Mouse (Mus musculus): Measurements from ENCODE around the gene Olfr1201. TPM values are rescaled to one million over a fixed set of nuclear protein-coding genes. Genes with fewer than 3 reads are reported as not detected.

The Olfr1201 gene
- not detected for total RNA-seq (2021)

DNA sequence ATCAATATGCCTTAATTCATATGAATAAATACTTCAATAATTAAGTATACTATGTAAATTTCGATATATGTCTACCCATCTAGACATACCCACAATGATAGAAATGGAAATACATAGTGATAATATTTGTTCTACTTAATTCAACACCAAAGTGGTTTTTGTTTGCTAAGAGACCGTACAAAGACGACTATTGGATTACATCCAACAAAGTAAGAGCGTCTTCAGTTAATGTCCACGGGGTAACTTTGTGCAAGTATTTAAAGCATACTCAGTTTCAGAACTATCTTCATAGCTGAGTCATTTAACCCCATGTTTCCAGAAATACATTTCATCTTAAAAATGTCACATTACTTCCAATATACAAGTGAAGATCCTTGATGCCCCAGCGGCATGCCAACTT, at the start of gene Olfr1201:
TSS of gene Olfr1201 (plus strand) at position 301 of the 400 bp plus-strand sequence.
- no peak for DNase-seq
- intact Hi-C loops (cut with DNase I): no loop called here

DNA sequence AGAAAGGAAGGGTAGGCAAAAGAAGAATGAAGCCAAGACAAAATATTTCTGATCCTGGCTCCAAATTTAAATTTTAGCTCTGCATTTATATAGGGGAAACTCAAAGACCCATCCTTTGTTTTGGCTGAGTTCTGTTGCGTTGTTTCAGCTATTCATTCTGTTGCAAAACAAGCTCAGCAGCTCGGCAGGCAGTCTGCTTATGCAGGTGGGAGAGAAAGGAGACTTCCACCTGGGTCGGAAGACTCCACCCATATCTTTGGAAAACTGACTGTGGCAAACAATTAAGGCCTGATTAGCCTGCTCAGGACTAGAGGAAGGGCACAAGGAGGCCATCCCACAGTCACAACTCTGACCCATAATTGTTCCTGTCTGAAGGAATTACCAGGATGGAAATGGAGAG, 49.5 kb upstream of the Olfr1201 start:
- DNase-seq: no peak
- intact Hi-C loops (cut with DNase I): no loop called here

DNA sequence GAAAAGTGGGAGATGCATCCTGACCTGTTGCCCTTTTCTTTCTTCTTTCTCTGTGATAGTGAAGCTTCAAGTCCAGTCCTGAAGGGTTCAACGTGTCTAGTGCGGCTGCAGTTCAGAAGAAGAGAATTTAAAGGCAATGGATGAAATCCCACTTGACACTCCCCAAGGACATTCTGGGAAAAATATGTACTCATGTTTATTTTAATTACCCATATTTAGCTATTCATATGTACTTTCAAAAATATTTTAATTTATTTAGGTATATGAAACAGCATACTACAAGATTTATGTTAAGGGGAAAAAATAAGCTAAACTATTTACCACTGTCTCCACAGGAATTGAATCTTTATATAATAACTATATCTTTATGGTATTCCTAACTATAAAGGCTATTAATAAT, 41.6 kb upstream of the Olfr1201 start, which contains the start of gene Olfr1198:
TSS of gene Olfr1198 (minus strand) at position 101 of the 400 bp plus-strand sequence.
- no peak for DNase-seq
- intact Hi-C loops (cut with DNase I): no loop called here

- intact Hi-C loops (cut with DNase I): no loop called here
- no peak for DNase-seq
These were observed 32.5 kb upstream of the Olfr1201 start, which contains the start of gene Olfr1199 for GRCm38 (mm10) chr2:88760369-88760768. Olfr1199 (minus strand) TSS chr2:88760469.

DNA sequence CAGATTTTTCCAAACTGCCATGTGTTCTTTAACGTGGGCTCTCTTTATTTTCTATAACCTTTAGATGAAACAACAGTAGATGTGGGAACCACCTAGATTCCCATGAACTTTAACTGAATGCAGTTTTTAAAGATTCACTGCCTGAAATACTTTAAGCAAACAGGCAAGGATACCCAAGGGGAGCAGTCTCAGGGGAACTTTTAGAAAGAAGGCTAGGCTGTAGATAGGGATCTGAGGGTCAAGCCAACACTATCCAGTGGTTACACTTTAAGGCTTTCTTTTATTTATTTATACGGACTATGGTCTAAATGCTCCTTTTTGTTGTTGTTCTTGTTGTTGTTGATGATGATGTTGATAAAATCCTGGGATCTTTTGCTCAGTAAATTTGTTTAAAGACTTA, 22.4 kb upstream of the Olfr1201 start, which contains the start of gene Olfr1200:
TSS of gene Olfr1200 (minus strand) at position 101 of the 400 bp plus-strand sequence.
- intact Hi-C loops (cut with DNase I): no loop called here
- DNase-seq: no peak

DNA sequence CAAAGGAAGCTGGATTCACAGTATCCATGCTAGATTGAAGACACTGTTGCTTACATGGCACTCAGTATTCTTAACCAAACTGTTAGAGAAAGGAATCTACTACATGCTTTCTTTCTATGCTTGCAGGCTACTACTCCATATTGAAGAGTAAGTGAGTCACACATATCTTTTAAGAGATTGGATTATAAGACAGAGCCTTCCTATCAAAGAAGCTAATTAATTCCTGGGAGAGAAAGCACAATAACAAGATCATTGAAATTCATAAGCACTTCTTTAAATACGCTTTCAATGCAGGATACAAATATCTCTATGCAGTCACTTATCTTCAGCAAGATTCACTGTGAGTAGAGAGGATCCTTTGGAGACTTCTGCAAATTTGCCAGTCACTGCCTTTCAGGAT, 21.4 kb downstream of the Olfr1201 start, which contains the start of gene Olfr1202:
TSS of gene Olfr1202 (plus strand) at position 301 of the 400 bp plus-strand sequence.
- DNase-seq: no peak
- intact Hi-C loops (cut with DNase I): no loop called here

- no peak for DNase-seq
- intact Hi-C loops (cut with DNase I): no loop called here
These were observed 36.6 kb downstream of the Olfr1201 start, which contains the start of gene Olfr1205 for GRCm38 (mm10) chr2:88829437-88829836. Olfr1205 (plus strand) TSS chr2:88829737.

GRCm38 (mm10) chr2:88838477-88838876, 45.6 kb downstream of the Olfr1201 start:
- intact Hi-C loops (cut with DNase I): no loop called here

More at GRCm38 (mm10) chr2:88838477-88838876, 45.6 kb downstream of the Olfr1201 start:
- no peak for DNase-seq

Other genes with a start within 250 kb of the Olfr1201 start
- gene Olfr1188, start 236.1 kb upstream of the Olfr1201 start, total RNA-seq (2021): not detected
- gene Olfr1189, start 206.6 kb upstream of the Olfr1201 start, total RNA-seq (2021): not detected
- under 1 TPM in 1 of 2 experiments, not detected in 1; 0.10 TPM for gene Olfr1191-ps1, start 152.5 kb upstream of the Olfr1201 start, total RNA-seq (2021)
- gene Olfr1192-ps1, start 144.5 kb upstream of the Olfr1201 start, total RNA-seq (2021): not detected
- gene Olfr1193, start 117.4 kb upstream of the Olfr1201 start, total RNA-seq (2021): not detected
- gene Olfr1195, start 103.8 kb upstream of the Olfr1201 start, total RNA-seq (2021): not detected
- gene Olfr1196, start 88.4 kb upstream of the Olfr1201 start, total RNA-seq (2021): not detected
- not detected for gene Olfr1197, start 60.7 kb upstream of the Olfr1201 start, total RNA-seq (2021)
- not detected for gene Olfr1198, start 41.7 kb upstream of the Olfr1201 start, total RNA-seq (2021)
- gene Olfr1199, start 32.6 kb upstream of the Olfr1201 start, total RNA-seq (2021): not detected
- not detected for gene Olfr1200, start 22.5 kb upstream of the Olfr1201 start, total RNA-seq (2021)
- not detected for gene Olfr1202, start 21.5 kb downstream of the Olfr1201 start, total RNA-seq (2021)
- not detected for gene Olfr1205, start 36.7 kb downstream of the Olfr1201 start, total RNA-seq (2021)
- gene Olfr1204, start 56.3 kb downstream of the Olfr1201 start, total RNA-seq (2021): not detected
- gene Olfr1206, start 70.2 kb downstream of the Olfr1201 start, total RNA-seq (2021): not detected
- gene Olfr1208, start 109.3 kb downstream of the Olfr1201 start, total RNA-seq (2021): not detected
- gene Olfr1209, start 122.1 kb downstream of the Olfr1201 start, total RNA-seq (2021): not detected
- not detected for gene Olfr1211, start 145.1 kb downstream of the Olfr1201 start, total RNA-seq (2021)
- not detected for gene Olfr1212, start 160.9 kb downstream of the Olfr1201 start, total RNA-seq (2021)
- gene Gm13762, start 187.2 kb downstream of the Olfr1201 start, total RNA-seq (2021): not detected
- not detected for gene Olfr1214, start 199.6 kb downstream of the Olfr1201 start, total RNA-seq (2021)
- gene Olfr1215, start 213.9 kb downstream of the Olfr1201 start, total RNA-seq (2021): not detected
- gene Olfr1216, start 225.3 kb downstream of the Olfr1201 start, total RNA-seq (2021): not detected
- not detected for gene Olfr1217, start 239.0 kb downstream of the Olfr1201 start, total RNA-seq (2021)

Data from left cerebral cortex, postnatal 4 days (tissue).